Mouse (Mus musculus) retina, postnatal 1 day (tissue): ENCODE measurements around the gene Smox.

ENCODE experiments used
- DNase-seq: peaks from one replicate; pipeline ENCODE4 v3.0.0-alpha.2; 2012

Smox gene

DNA sequence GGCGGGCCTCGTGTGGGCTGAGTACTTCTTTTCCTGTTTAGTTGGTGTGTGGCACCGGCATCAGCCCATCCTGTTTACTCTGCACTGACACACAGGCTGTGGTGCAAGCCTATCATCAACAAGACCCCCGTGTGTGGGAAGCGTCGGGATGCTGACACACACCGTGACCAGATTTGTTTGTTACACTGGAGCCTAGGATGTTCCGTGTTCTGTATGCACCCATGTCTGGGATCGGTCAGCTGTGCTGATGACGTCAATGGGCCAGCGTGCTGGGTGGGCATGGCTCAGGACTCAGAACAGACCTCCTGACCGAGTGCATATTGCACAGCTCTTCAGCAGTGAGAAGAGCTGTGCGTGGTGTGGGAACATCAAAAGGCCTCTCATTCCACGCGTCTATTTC, 6.2 kb upstream of the Smox start:
- no peak for DNase-seq

DNA sequence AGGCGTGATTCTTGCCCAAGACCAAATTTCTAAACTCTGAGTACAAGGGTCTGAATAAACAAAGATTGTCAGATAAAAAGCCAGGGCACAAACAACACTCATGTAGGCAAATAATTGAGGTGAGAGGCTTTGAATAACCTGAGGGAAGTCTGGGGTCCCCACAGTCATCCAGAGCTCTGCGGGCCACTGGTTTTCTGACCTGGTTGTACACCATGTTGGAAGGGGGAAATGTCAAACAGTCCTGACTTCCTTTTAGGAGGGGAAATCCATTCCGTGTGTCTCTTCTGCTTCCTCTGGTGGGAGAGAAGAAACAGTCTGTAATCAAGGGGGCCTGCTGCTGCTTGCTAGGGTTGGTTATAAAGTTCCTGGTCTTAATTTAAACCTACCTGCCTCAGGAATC, 5.2 kb upstream of the Smox start:
- DNase-seq: no peak

DNA sequence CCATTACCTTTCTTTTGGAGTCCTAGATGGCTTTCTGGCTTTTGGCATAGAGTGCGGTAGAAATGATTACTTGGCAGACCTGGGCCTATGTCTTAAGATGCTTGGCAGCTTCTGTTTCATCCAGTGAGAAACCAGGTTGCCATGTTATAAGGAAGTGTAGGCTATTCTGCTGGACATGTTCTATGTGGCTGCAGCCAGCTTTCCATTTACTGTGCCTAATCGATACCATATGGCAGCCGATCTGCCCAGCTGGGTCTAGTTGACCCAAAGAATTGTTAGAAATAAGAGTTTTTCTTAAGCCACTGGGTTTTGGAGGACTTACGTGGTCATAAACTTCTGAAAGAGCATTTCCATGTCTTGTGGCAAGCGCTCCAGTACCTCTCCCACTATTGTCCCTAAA, 4.0 kb upstream of the Smox start:
- DNase-seq: no peak

DNA sequence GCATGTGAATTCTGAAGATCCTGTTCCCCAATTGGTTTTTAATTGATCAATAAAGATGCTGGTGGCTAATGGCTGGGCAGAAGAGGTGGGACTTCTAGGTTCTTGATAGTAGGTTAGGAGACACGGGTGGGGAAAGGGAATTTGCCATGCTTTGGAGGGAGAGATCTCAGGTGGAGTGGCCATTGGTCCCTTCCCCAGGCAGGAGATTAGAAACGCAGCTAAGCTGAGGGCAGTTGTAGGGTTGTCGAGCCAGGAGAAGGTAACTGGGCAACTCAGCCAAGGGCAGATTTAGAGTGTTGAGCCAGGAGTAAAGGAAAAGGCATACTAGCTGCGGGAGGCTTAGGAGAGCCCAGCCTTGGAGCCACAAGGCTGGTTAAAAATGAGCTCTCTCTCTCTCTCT, 3.0 kb upstream of the Smox start:
- no peak for DNase-seq

DNA sequence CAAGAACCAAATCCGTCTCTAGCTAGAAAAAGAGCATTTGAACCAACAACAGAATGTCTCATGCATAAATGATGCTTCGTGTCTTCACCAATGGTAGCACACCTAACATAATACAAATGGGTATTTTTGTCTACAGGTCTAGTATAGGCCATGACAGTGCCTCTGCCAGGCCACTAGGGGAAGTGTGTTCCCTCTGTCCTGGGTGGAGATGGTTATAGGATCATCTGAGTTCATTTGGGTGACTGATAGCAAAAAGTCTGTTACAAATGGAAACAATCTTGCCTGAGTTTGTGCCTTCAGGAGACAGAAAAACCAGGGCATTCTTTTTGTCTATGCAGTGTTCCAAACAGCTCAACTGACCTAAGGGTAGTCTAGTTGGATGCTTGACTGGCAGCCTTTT, 2.4 kb upstream of the Smox start:
- no peak for DNase-seq

DNA sequence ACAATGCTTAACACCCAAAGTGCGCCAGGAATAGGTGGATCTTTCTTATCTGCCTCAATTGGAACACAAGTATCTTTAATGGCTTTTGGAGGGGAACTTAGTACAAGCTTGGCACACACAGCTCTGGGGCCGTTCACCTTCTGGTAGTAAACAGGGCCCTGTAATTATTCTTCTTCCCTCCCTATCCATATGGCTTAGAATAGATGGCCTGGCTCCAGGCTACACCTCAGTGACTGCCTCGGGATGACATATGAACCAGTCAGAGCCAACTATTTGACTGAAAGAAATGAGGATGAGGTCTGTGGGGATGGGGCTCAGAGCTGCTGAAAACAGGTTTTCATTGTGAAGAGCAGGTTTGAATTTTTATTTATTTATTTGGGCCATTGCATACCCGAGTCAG, 1.7 kb upstream of the Smox start:
- no peak for DNase-seq

DNA sequence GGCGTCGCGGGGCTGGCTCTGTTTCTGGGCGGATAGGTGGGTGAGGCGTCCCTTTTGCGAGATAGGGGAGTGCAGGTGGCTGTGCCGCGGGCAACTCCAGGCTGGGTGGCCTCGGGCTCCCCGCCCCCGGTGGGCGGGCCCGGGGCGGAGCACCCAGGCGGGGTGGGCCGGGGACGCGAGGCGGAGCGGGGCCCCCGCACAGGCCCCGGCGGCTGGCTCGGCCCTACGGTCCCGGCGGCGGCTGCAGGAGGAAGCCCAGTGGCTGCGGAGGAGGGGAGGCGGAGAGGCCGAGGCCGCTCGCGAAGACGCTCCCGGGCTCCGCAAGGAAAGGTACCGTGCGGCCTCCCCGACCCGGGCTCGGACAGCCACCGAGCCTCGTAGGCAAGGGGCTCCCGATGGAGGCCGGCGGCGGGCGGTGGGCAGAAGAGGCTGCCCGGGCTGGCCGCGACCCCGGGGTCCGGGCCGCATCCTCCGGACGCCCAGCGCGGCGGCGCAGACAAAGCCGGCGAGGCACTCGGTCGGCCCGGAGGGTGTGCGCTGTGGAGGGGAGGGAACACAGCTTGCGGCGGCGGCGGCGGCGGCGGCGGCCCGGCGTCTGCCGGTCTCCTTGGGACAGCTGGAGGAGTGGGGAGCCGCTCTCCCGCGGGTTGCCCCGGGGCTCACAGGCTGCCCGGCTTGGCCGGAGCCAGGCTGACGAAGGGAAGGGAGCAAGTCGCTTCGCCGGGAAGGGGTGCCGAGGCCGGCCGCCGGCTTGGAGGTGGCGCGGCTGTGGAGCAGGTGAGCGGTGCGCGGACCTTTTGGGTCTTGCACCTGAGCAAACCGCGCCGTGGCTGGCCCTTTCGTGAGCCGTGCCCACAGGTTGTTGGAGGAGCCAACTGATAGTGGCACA, 655 bp downstream of the Smox start:
- peak; percentile 85 for DNase-seq

DNA sequence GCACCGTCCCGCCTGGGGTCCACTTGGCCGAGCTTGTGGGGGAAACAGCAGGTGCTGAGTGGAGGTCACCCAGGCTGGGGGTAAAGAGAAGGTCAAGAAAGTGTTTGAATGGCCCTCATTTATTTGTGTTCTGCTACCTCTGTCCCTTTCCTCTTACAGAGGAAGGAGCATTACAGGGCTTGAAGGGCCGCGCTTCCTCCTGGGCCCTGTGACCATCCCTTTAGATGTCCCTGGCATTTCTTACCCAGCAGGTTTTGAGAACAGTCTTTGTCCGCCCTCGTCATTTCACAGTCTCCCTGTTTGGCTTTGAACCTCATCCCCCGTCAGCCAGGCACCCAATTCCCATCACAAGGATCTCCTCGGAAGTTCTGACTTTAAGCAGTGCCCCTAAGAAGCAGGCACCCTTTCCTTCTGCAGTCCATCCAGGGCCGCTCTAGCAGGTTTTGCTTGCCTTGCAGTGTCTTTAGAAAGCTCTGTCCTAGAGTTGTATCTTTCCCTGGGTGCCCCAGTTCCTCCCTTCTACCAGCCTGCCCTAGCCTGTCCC, 1.4 kb downstream of the Smox start:
- DNase-seq: no peak

DNA sequence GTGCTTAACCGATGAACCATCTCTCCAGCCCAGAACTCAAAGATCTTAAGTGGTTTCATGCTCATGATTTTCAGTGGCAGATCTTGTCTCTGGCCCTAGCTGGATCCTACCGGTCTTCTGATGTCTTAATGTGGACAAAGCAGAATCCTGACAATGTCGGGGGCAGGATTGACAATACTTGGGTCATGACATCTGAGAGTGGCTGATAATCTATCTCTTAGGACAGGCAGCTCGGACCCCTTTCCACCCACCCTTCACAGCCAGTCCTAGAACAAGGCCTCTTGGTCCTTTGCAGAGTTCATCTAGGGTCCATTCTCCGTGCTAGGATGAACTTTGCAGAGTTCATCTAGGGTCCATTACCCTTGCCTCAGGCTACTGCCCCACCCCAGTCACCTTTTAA, 2.1 kb downstream of the Smox start:
- DNase-seq: no peak

DNA sequence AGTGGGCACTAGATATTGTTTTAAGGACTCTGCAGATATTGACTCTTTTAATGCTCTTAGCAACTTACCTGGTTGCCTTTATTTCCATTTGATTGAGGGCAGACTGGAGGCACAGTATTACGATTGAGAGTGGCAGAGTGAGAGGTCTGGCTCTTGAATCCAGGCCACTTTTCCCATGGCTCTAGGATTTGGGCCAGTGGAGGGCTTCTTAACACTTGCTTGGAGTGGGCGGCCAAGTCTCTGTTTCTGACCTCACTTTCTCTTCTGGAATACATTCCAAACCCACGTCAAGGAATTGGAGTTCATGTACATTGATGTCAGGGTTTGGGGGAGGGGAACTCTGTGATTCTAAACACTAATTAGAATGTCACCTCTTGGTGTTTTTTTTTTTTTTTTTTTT, 4.0 kb downstream of the Smox start:
- no peak for DNase-seq

DNA sequence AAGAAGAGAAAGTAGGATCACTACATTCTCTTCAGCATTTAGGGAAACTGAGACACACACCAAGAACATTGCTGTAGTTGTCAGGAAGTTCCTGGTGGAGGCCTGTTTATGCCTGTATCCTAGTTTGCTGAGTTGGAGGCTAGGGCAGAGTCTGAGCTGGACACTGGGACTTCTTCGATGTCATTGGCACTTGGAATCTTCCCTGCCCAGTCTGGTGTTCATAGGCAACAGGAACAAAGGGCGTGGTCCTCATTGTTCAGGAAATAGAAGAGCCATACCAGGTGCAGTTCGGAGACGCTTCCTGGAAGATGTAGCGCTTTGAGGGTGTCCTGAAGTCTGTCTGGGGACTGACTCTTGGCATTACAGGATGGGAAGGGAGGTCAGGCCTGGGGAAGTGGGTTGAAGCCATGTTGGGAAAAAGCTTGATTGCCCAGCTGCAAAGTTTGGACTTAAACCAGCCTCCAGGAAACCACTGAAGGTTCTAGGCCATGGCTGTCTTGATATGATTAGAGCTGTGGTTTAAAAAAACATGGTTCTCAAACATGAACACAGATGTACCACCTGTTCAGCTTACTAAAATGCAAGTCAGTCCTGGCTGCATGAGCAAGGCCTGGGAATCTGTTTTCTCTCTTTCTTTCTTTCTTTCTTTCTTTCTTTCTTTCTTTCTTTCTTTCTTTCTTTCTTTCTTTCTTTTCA, 5.0 kb downstream of the Smox start:
- DNase-seq: no peak

DNA sequence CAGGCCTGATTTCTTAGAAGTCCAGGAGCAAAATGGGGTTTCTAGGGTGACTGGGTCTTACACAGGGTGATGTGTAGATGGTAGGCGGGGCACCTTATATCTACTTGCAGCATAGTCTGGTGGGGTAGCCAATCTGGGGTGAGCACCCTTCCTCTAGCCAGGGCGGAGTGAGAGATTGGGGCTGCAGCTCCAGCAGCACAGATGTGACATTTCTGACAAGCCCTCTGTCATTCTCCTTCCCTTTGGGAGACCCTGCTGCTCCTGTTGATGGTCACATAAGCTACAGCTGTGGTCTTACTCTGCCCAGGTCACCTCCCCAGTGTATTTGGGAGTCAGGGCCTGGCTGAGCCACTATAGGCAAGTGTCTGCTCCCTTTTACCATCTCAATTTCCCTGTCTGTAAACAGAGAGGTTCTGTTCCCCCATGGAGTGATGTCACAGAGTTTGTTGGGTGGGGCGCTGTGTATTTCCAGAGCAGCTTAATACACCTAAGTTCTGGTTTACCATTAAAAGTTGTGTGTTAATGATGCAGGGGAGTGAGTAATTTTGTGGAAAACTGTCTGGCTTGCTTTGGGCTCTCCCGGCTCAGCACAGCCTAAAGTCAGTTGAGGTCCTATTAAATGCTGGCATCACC, 6.0 kb downstream of the Smox start:
- DNase-seq: no peak

DNA sequence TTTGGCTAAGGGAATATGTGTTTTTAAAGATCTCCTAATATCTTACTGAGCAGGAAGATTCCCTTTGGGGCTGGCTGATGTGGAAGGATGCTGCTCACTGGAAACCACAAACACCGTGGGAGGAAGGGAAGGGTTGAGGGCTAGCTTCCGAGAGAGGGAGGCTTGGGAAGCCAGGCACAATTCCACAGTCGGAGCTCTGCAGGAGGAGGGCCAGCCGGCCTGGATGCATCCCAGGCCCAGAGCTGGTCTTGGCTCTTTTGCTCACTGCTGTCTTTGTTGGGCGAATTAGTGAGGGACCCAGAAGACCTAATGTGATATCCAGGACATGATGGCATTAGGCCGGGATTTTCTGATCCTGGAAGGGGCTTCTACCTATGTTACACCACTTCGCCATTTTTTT, 6.9 kb downstream of the Smox start:
- no peak for DNase-seq

DNA sequence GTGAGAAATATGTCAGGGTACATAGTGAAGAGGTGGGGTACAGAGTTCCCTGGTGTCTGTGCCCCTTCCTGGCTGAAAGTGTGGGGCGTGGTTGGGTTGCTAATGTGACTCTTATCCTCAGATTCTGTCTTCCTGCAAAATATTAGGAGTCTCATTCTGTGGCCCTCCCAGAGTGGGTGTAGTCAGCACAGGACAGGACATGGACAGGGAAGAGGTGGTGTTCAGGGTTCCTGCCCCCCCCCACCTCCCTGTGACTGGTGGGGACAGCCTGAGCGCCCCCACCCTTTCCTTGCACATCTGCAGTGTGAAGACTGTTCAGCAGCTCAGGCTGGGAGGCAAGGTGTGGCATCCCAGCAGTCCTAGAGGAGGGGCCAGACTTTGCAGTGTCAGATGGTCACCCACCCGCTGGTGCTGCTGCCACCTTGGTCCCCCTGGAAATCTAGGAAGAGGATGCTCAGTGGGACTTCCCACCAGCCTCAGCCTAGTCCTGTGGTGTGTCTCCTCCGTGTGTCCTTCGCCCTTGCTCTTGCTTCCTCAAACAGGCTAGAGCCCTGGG, 8.1 kb downstream of the Smox start:
- no peak for DNase-seq

DNA sequence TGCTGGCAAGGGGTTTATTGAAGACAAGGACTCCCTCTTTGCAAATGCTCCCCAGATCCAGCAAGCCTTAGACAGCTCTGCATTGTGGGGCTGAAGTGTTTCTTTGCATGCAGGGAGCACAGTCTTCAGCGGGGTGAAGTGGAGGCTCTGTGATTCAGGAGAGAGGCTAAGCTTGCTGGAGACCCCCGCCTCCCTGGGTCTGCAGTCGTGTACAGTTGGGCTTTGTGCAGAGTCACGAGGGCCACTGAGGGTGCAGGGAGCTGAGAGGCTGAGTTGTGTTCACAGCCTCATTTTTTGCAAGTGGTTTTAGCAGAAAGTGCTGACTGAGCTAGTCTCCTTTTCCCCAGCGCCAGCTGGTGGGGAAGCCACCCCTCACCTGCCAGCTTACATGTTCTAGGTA, 10.6 kb downstream of the Smox start:
- no peak for DNase-seq

DNA sequence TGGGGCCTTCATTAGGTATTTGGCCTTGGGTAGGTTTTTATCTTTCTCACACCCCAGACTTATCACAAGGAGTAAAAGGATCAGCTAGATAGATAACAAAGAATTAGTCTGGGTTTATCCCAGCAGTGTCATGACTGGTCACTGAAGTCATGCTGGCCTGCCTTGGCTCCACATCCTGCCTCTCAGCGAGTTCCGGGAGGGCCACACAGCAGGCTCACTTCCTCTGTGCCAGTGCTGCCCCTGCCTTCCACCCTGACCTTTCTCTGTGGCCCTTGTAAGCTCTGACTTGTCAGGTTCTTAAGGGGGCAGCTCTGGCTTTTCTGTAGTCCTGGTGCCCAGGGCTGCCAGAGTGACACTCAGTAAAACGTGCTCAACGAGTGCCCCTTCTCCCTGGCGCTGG, 11.3 kb downstream of the Smox start:
- no peak for DNase-seq

DNA sequence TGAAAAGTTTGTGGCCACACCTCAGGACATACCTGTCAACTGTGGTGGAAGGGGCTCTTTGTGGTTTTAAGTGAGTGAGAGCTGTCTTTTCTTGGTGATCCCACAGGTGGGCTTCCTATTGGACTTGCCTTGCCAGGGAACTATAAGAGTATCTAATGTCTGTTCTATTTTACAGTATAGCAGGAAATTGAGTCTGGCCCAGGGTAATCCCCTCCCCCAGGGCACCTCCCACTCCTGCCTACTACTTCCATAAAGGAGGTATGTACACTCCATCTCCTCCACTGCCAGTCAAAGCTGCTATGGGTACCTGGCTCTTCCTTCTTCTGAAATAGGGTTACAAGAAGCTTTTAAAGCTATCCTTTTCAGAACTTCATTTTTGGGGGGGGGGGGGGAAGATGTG, 14.1 kb downstream of the Smox start:
- no peak for DNase-seq

DNA sequence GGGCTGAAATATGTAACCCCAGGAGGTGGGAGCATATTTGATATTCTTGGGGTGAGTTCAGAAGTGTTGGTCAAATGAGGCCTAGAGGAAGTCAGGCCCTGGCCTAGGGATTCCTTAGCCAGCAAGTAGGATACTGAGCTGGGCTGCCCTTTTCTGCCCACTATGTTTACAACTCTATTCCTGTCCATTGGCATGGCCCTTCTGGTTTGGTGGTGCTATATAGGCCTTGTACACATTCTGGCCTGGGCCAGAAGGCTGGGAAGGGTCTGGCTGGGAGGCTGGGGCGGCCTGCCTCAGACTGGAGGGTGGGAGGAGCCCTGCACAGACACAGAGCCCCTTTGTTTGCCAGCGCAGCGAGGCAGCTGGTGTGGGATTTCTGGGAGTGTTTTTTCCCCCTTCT, 15.1 kb downstream of the Smox start:
- DNase-seq: peak; percentile 90

DNA sequence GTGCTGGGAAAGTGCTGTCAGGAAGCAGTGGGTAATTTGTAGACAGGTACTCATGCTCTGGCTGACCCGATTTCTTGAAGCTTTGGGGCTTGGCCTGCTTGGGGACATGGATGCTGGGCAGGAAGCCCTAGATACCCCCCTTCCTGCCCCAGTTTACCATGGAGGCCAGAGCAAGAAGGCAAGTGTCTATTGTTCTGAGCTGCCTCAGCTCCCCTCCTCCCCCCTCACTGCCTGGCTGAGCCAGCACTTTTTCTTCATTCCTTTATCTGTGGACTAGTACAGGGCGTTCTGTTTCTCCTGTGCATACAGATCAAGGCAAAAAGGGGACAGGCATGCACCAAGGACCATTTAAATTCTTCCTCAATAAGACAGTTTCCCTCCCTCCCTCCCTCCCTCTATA, 17.2 kb downstream of the Smox start:
- peak; percentile 57 for DNase-seq

DNA sequence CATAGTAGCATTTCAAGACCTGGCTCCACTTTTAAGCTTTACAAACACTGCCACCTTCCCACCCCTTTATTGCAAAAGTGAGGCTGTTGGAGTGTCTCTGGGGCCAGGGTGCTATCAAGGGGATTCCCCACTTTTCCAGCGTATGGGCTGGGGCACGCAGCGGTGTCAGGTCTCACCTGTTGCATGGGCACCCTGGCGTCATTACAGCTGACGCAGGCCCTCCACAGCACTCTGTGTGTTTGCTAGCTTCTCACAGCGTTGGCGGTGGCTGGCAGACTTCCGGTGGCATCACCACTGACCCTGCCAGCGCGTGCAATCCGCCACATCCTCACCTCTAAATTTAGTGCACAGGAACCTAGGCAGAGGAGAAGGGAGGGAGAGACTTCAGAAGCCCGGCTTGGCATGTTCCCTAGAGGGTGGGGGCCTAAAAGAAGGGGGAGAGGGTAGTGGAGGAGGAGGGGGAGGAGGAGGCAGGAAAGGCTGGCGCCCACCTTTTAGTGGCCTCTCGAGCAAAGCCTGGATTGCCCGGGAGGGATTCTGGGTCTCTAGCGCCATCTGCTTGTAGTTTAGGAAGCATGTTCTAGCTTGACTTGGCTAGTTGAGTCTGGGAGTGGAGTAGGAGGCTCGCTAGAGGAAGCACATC, 18.5 kb downstream of the Smox start:
- DNase-seq: peak; percentile 90

DNA sequence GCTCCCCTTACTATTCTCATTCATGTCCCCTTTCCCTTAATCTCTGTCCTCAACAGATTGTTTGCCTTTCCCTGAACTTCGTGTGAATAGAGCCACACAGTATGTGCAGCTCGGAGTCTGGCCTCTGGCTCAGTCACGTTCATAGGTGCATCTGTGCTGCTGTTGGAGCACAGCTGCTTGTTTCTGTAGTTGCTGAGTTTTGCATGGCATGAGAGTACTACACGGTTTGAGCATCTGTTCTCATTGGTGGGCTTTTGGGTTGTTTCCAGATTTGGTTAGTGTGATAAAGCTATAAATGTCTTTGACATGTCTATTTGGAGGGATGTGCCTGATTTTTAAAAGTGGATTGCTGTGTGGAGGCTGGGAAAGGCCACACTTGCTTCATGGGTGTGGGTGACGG, 19.2 kb downstream of the Smox start:
- no peak for DNase-seq

DNA sequence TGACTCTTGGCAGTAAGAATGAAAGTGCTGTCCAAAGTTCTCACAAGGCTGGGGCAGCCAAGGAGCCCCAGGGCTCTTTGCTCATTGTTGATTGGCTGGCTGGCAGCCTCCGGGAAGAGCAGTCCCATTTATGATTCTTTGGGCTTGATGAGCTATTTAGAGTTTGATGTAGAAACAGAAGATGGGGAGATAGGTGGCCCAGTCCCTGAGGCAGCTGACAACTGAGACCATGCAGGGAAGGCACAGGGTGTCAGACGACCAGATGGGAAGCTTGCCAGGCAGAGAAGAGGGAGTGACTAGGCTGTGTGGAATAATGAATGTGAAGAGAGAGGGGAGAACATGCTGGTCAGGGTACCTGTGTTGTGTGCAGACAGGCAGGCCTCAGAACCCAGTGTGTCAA, 22.2 kb downstream of the Smox start:
- DNase-seq: no peak

DNA sequence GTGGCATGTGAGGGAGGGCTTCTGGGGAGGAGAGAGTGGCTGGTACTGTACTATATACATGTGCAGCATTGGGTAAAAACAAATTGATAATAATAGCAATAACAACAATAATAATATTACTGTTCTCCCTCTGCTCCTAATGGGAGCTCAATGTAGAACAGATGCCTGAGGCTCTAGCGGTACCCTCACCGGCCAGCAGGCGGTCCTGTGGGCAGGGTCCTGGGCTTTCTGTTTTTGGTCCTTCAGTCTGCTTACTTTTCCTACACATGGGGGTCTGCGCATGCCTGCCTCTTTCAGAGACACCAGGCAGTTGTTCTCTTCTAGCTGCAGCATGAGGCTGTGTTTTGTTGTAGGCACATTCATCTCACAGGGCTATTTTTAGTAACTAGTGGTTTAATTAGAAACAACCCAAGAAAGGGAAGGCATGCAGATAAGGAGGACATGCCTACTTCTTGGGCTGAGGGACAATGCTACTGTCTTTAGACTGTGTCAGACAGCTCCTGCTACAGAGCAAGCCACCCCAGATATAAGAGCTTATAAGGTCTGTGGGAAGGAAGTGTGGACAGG, 22.8 kb downstream of the Smox start:
- DNase-seq: no peak
